In the genomic region with DNA sequence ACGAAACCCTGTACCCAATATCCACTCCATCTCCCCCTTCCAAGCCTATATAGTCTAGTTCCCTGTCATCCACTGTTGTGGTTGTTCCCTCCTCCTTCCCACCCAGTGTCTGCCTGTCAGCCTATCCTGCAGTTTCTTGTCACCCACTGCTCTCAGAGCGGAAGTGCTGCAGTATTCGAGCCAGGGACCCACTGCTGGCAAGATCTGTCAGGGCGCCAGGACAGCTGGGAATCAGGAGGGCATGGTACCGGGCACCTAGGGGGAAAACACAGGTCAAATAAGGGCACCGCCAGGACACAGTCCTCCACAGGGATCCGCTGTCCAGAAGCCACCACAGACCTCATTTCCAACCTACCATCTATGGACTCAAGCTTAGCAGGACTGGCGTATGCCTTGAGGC, we compare ENCODE assay signal across 25 mouse cellular contexts. TPM values are rescaled to one million over a fixed set of nuclear protein-coding genes. Genes with fewer than 3 reads are reported as not detected.
A peak's percentile ranks its signal among the peaks of the same experiment; 100 is the strongest.
DNase-seq lines count a peak whose midpoint lies in the region; ATAC-seq and TF ChIP-seq lines count a peak whose summit lies in the region.
"Had no signal": no experiment of that assay in that cellular context is flagged by ENCODE, and none has a peak within 500 bp of the region (broad histone marks: within the 10 kb centered on the region; RNA-seq: fewer than 3 reads in every experiment).

No protein-coding gene starts in this region.

- WGBS in midbrain, embryonic 13.5 days: 96% methylated on average over 8 of the region's 8 CpGs
- 91% methylated on average over 8 of the region's 8 CpGs for WGBS in midbrain, postnatal 0 days

- no peak for TF ChIP-seq CTCF in midbrain, postnatal 0 days (IDR thresholded peaks at IDR 0.05)

- no peak overlapping the region for H3K4me2 ChIP-seq in midbrain, embryonic 13.5 days (replicated peaks)
- no peak overlapping the region for H3K4me2 ChIP-seq in midbrain, postnatal 0 days (ENCODE audit: low read depth, low read length, poor library complexity, severe bottlenecking)
- H3K4me2 ChIP-seq: limb, embryonic 13.5 days; lung, embryonic 14.5 days; midbrain, embryonic 15.5 days had no signal

- H3K27me3 ChIP-seq in midbrain, embryonic 13.5 days: no peaks in the 10 kb centered on the region
- no peaks in the 10 kb centered on the region for H3K27me3 ChIP-seq in midbrain, postnatal 0 days (ENCODE audit: insufficient read depth, low read length)
- H3K27me3 ChIP-seq: limb, embryonic 13.5 days; midbrain, embryonic 15.5 days had no signal

- no peak overlapping the region for H3K27ac ChIP-seq in midbrain, embryonic 13.5 days
- no peak overlapping the region for H3K27ac ChIP-seq in midbrain, postnatal 0 days (ENCODE audit: low read depth, low read length)
- H3K27ac ChIP-seq: forebrain, embryonic 10.5 days; kidney, postnatal 0 days; limb, embryonic 13.5 days; liver, embryonic 14.5 days; midbrain, embryonic 15.5 days had no signal

- peak; percentile 34 for DNase-seq in cerebellum, postnatal 10 days
- DNase-seq in cerebellum, adult 9-10 months: no peak
- DNase-seq in heart, postnatal 10 days: peak; percentile 23 to 26
- DNase-seq in heart, adult 9 months (ENCODE audit: low spot score in 2 of 2): no peak
- no peak for DNase-seq in midbrain, postnatal 0 days (ENCODE audit: low spot score)
- DNase-seq in thymus, postnatal 0 days (ENCODE audit: low spot score): no peak
- DNase-seq: adrenal gland, postnatal 25 days; B cell, adult 2 months; forebrain, postnatal 0 days; kidney, adult 8-10 months; kidney, postnatal 4 days; lung, embryonic 14.5 days; lung, postnatal 14 days; right cerebral cortex, adult 18-20 months; spleen, adult 18-20 months; thymus, postnatal 25 days had no signal

- peaks cover 27% of the 10 kb centered on the region for H3K4me1 ChIP-seq in midbrain, embryonic 13.5 days (replicated peaks)
- H3K4me1 ChIP-seq in midbrain, postnatal 0 days (ENCODE audit: insufficient read depth, low read length): no peaks in the 10 kb centered on the region

- 0 out of 2 replicates have a peak overlapping the region, but pooled peaks have one; percentile 30 for H3K9ac ChIP-seq in midbrain, embryonic 13.5 days (replicated peaks)
- H3K9ac ChIP-seq in midbrain, postnatal 0 days (replicated peaks; ENCODE audit: low read length, poor library complexity, severe bottlenecking): no peak overlapping the region
- H3K9ac ChIP-seq: forebrain, postnatal 0 days; limb, embryonic 13.5 days; liver, embryonic 14.5 days; lung, embryonic 14.5 days; midbrain, embryonic 15.5 days had no signal

- H3K36me3 ChIP-seq in midbrain, embryonic 13.5 days: peaks cover 31% of the 10 kb centered on the region
- peaks cover 15% of the 10 kb centered on the region; the same call in 1 of the 2 replicates for H3K36me3 ChIP-seq in midbrain, postnatal 0 days (ENCODE audit: insufficient read depth, low read length)
- H3K36me3 ChIP-seq: midbrain, embryonic 15.5 days had no signal

- no peak for ATAC-seq in midbrain, embryonic 13.5 days
- ATAC-seq in midbrain, postnatal 0 days (ENCODE audit: low FRiP score): no peak
- ATAC-seq: forebrain, postnatal 0 days; intestine, embryonic 16.5 days; midbrain, embryonic 15.5 days had no signal

- no peaks in the 10 kb centered on the region for H3K9me3 ChIP-seq in midbrain, embryonic 13.5 days
- H3K9me3 ChIP-seq in midbrain, postnatal 0 days (ENCODE audit: low read length): no peaks in the 10 kb centered on the region
- H3K9me3 ChIP-seq: forebrain, embryonic 10.5 days; limb, embryonic 13.5 days; midbrain, embryonic 15.5 days had no signal

- H3K4me3 ChIP-seq in midbrain, embryonic 13.5 days (replicated peaks): no peak overlapping the region
- H3K4me3 ChIP-seq in midbrain, postnatal 0 days (ENCODE audit: low read depth, low read length): no peak overlapping the region
- H3K4me3 ChIP-seq: forebrain, embryonic 10.5 days; limb, embryonic 13.5 days; midbrain, embryonic 15.5 days had no signal

- intact Hi-C loops in heart, postnatal 10 days (cut with DNase I): no loop called here

RNA-seq across cellular contexts. Expression of a gene that starts 3.3 kb away (rescaled TPM):
- 10 to 100 TPM; 12.2 to 15.0 TPM for total RNA-seq in heart, postnatal 10 days (2021)
- polyA plus RNA-seq in midbrain, embryonic 13.5 days (2015; fragmentation: Nextera tagmentation; extraction: Ambion mirVana): 55.1 and 63.8 TPM in 2 replicates
- total RNA-seq in midbrain, postnatal 0 days (2014; rRNA removed): 72.0 and 72.9 TPM in 2 replicates
- polyA plus RNA-seq in midbrain, postnatal 0 days (2015; fragmentation: Nextera tagmentation; extraction: Ambion mirVana): 47.7 and 48.9 TPM in 2 replicates
- 52.1 and 53.8 TPM in 2 replicates for polyA plus RNA-seq in thymus, postnatal 0 days (2015; fragmentation: Nextera tagmentation; extraction: Ambion mirVana)

RNA-seq across cellular contexts. Expression of a gene that starts 18.6 kb away (rescaled TPM):
- 100 to 1,000 TPM; 137 to 155 TPM for total RNA-seq in heart, postnatal 10 days (2021)
- polyA plus RNA-seq in midbrain, embryonic 13.5 days (2015; fragmentation: Nextera tagmentation; extraction: Ambion mirVana): 337 and 346 TPM in 2 replicates
- total RNA-seq in midbrain, postnatal 0 days (2014; rRNA removed): 166 and 175 TPM in 2 replicates
- polyA plus RNA-seq in midbrain, postnatal 0 days (2015; fragmentation: Nextera tagmentation; extraction: Ambion mirVana): 245 and 255 TPM in 2 replicates
- polyA plus RNA-seq in thymus, postnatal 0 days (2015; fragmentation: Nextera tagmentation; extraction: Ambion mirVana): 379 and 423 TPM in 2 replicates

RNA-seq across cellular contexts. Expression of a gene that starts 18.7 kb away (rescaled TPM):
- 1 to 10 TPM; 1.6 TPM for total RNA-seq in heart, postnatal 10 days (2021)
- polyA plus RNA-seq in midbrain, embryonic 13.5 days (2015; fragmentation: Nextera tagmentation; extraction: Ambion mirVana): 43.6 and 44.0 TPM in 2 replicates
- total RNA-seq in midbrain, postnatal 0 days (2014; rRNA removed): 167 and 195 TPM in 2 replicates
- 194 and 233 TPM in 2 replicates for polyA plus RNA-seq in midbrain, postnatal 0 days (2015; fragmentation: Nextera tagmentation; extraction: Ambion mirVana)
- polyA plus RNA-seq in thymus, postnatal 0 days (2015; fragmentation: Nextera tagmentation; extraction: Ambion mirVana): 0.24 and 0.26 TPM in 2 replicates
- total RNA-seq: hematopoietic stem cell, adult 5-6 weeks; neutrophil, adult 5-6 weeks had no signal
- polyA plus RNA-seq: liver, embryonic 14.5 days; lung, embryonic 14.5 days had no signal

RNA-seq across cellular contexts. Expression of a gene that starts 27.1 kb away (rescaled TPM):
- total RNA-seq in heart, postnatal 10 days (2021): 10 to 100 TPM; 53.3 to 59.8 TPM
- 71.3 and 72.1 TPM in 2 replicates for polyA plus RNA-seq in midbrain, embryonic 13.5 days (2015; fragmentation: Nextera tagmentation; extraction: Ambion mirVana)
- 148 and 152 TPM in 2 replicates for total RNA-seq in midbrain, postnatal 0 days (2014; rRNA removed)
- 118 and 121 TPM in 2 replicates for polyA plus RNA-seq in midbrain, postnatal 0 days (2015; fragmentation: Nextera tagmentation; extraction: Ambion mirVana)
- polyA plus RNA-seq in thymus, postnatal 0 days (2015; fragmentation: Nextera tagmentation; extraction: Ambion mirVana): 19.0 and 19.1 TPM in 2 replicates

RNA-seq across cellular contexts. Expression of a gene that starts 33.2 kb away (rescaled TPM):
- total RNA-seq in heart, postnatal 10 days (2021): 1 to 10 TPM; 2.3 to 3.5 TPM
- polyA plus RNA-seq in midbrain, embryonic 13.5 days (2015; fragmentation: Nextera tagmentation; extraction: Ambion mirVana): 6.3 and 7.1 TPM in 2 replicates
- total RNA-seq in midbrain, postnatal 0 days (2014; rRNA removed): 1.4 and 1.6 TPM in 2 replicates
- polyA plus RNA-seq in midbrain, postnatal 0 days (2015; fragmentation: Nextera tagmentation; extraction: Ambion mirVana): 1.1 and 1.3 TPM in 2 replicates
- 13.2 and 14.2 TPM in 2 replicates for polyA plus RNA-seq in thymus, postnatal 0 days (2015; fragmentation: Nextera tagmentation; extraction: Ambion mirVana)

Comparison
In these comparisons a context has a peak if more than half of its experiments do, and no peak if none do; other contexts are left out.
1. DNase-seq: peak in cerebellum, postnatal 10 days (2 of 2) and heart, postnatal 10 days (2 of 2); none in cerebellum, adult 9-10 months (single experiment), heart, adult 9 months (0 of 2), midbrain, postnatal 0 days (single experiment) and thymus, postnatal 0 days (single experiment).
2. RNA of a gene that starts 18.7 kb away (polyA plus RNA-seq): 194 to 233 TPM in midbrain, postnatal 0 days and 43.6 to 44.0 TPM in midbrain, embryonic 13.5 days; 0.24 to 0.26 TPM in thymus, postnatal 0 days; every median in the first group is over 10 times any median in the second.